Mouse (Mus musculus) heart, embryonic 11.5 days (tissue): ENCODE measurements around the gene Gpatch3. TPM values are rescaled to one million over a fixed set of nuclear protein-coding genes. Genes with fewer than 3 reads are reported as not detected.

Experiments used
- ATAC-seq: fragments of 200-750 bp; cut with Nextera tagmentation; replicated peaks from 2 replicates; pipeline ENCODE4 v1.8.0; 2017; ENCODE audit warnings: moderate library complexity; ENCODE audit not compliant: insufficient number of reproducible peaks, low FRiP score, low TSS enrichment
- H3K27ac ChIP-seq: fragments of 300-500 bp; sonication (generic); 2 replicates; pipeline ENCODE4 v1.5.1; 2014; ENCODE audit warnings: mild to moderate bottlenecking, low read depth, low read length
- H3K27me3 ChIP-seq: fragments of 300-500 bp; sonication (generic); 2 replicates; pipeline ENCODE4 v1.6.1; 2014; ENCODE audit warnings: mild to moderate bottlenecking, low read length, mixed read lengths; ENCODE audit not compliant: control insufficient read depth, insufficient read depth
- H3K36me3 ChIP-seq: fragments of 300-500 bp; sonication (generic); 2 replicates; pipeline ENCODE4 v1.6.1; 2014; ENCODE audit warnings: mild to moderate bottlenecking, low read length, moderate library complexity, mixed read lengths; ENCODE audit not compliant: control insufficient read depth, insufficient read depth
- H3K4me1 ChIP-seq: fragments of 300-500 bp; sonication (generic); 2 replicates; pipeline ENCODE4 v1.6.1; 2014; ENCODE audit warnings: low read length; ENCODE audit not compliant: control insufficient read depth, insufficient read depth
- H3K4me2 ChIP-seq: fragments of 300-500 bp; sonication (generic); 2 replicates; pipeline ENCODE4 v1.6.1; 2014; ENCODE audit warnings: mild to moderate bottlenecking, moderate library complexity
- H3K4me3 ChIP-seq: fragments of 300-500 bp; sonication (generic); 2 replicates; pipeline ENCODE4 v1.5.1; 2014; ENCODE audit warnings: low read depth, low read length
- H3K9ac ChIP-seq: fragments of 300-500 bp; sonication (generic); 2 replicates; pipeline ENCODE4 v1.6.1; 2014; ENCODE audit warnings: mild to moderate bottlenecking, low read depth, low read length, moderate library complexity
- H3K9me3 ChIP-seq: fragments of 300-500 bp; sonication (generic); replicated peaks from 2 replicates; pipeline ENCODE4 v1.6.1; 2016; ENCODE audit warnings: low read length; ENCODE audit not compliant: control insufficient read depth
- WGBS: fragments of 180-500 bp; shearing (Covaris S2); extraction: QIAGEN DNeasy Blood & Tissue Kit; methylation state at CpG from one replicate; pipeline ENCODE4 v1.1.7; 2014; ENCODE audit not compliant: insufficient replicate concordance; 5-methylcytosine and 5-hydroxymethylcytosine counted together
- polyA plus RNA-seq: library from polyadenylated mRNA; unstranded; fragments of >200 nt; fragmentation: Nextera tagmentation; extraction: Ambion mirVana; gene quantifications from 2 replicates; pipeline ENCODE4 v1.2.1, GENCODE M21; 2014

The Gpatch3 gene
- polyA plus RNA-seq, 1 experiment from 2014 or later = 5.0 TPM

GRCm38 (mm10) chr4:133619473-133620136 lies 45.1 kb downstream of the Gpatch3 start:
- Histone ChIP-seq H3K4me2 (no peak overlapping the region), H3K36me3 (peaks cover 6% of the 10 kb centered on the region), H3K4me1 (peaks cover 10% of the 10 kb centered on the region; the same call in 1 of the 2 replicates), H3K27ac (no peak overlapping the region), H3K9ac (no peak overlapping the region), H3K4me3 (no peak overlapping the region), H3K9me3 (no peaks in the 10 kb centered on the region), H3K27me3 (no peaks in the 10 kb centered on the region)
- no peak; the same call in 1 of the 2 replicates for ATAC-seq
- WGBS = 59% methylated on average over 4 of the region's 4 CpGs

- Histone ChIP-seq H3K4me1 (peaks cover 12% of the 10 kb centered on the region; the same call in 1 of the 2 replicates), H3K27me3 (no peaks in the 10 kb centered on the region), H3K36me3 (peaks cover 6% of the 10 kb centered on the region), H3K9me3 (no peaks in the 10 kb centered on the region), H3K27ac (no peak overlapping the region), H3K4me2 (no peak overlapping the region), H3K4me3 (no peak overlapping the region), H3K9ac (peak overlapping the region; percentile 34; the same call in 1 of the 2 replicates)
- 77% methylated on average over 8 of the region's 8 CpGs for WGBS
- ATAC-seq = no peak
These were observed 46.1 kb downstream of the Gpatch3 start for GRCm38 (mm10) chr4:133620668-133621067.

- no peak overlapping the region for H3K4me2 ChIP-seq
- no peak overlapping the region for H3K9ac ChIP-seq
- ATAC-seq = no peak
- H3K9me3 ChIP-seq = no peaks in the 10 kb centered on the region
- 68% methylated on average over 11 of the region's 11 CpGs for WGBS
- H3K27ac ChIP-seq = no peak overlapping the region
- no peaks in the 10 kb centered on the region for H3K27me3 ChIP-seq
- H3K4me3 ChIP-seq = no peak overlapping the region
- H3K4me1 ChIP-seq = peaks cover 12% of the 10 kb centered on the region; the same call in 1 of the 2 replicates
- peaks cover 6% of the 10 kb centered on the region; the same call in 1 of the 2 replicates for H3K36me3 ChIP-seq
These were observed 47.7 kb downstream of the Gpatch3 start for GRCm38 (mm10) chr4:133622161-133622695.

GRCm38 (mm10) chr4:133624830-133625229 lies 50.3 kb downstream of the Gpatch3 start:
- Histone ChIP-seq H3K27me3 (no peaks in the 10 kb centered on the region), H3K27ac (no peak overlapping the region), H3K4me1 (peaks cover 9% of the 10 kb centered on the region; the same call in 1 of the 2 replicates), H3K36me3 (peaks cover 6% of the 10 kb centered on the region; the same call in 1 of the 2 replicates), H3K9me3 (no peaks in the 10 kb centered on the region), H3K4me2 (no peak overlapping the region), H3K4me3 (no peak overlapping the region), H3K9ac (no peak overlapping the region)
- WGBS = 76% methylated on average over 7 of the region's 7 CpGs
- ATAC-seq = no peak

- no peak overlapping the region for H3K4me3 ChIP-seq
- peaks cover 6% of the 10 kb centered on the region; the same call in 1 of the 2 replicates for H3K36me3 ChIP-seq
- no peaks in the 10 kb centered on the region for H3K27me3 ChIP-seq
- 0 out of 2 replicates have a peak, but pooled peaks cover 2% of the 10 kb centered on the region for H3K4me1 ChIP-seq
- 60% methylated on average over 11 of the region's 11 CpGs for WGBS
- ATAC-seq = 0 out of 2 replicates have a peak, but pooled peaks have one; percentile 50
- no peak overlapping the region for H3K9ac ChIP-seq
- no peak overlapping the region for H3K4me2 ChIP-seq
- H3K27ac ChIP-seq = peak overlapping the region; percentile 76
- H3K9me3 ChIP-seq = no peaks in the 10 kb centered on the region
These were observed 51.1 kb downstream of the Gpatch3 start for GRCm38 (mm10) chr4:133625621-133626071.

- WGBS = 63% methylated on average over 5 of the region's 5 CpGs
These were observed 51.7 kb downstream of the Gpatch3 start for GRCm38 (mm10) chr4:133626221-133626620.

GRCm38 (mm10) chr4:133626621-133627020 lies 52.1 kb downstream of the Gpatch3 start:
- Histone ChIP-seq H3K9ac (no peak overlapping the region), H3K9me3 (no peaks in the 10 kb centered on the region), H3K27me3 (no peaks in the 10 kb centered on the region), H3K4me1 (peaks cover 6% of the 10 kb centered on the region; the same call in 1 of the 2 replicates), H3K4me3 (no peak overlapping the region), H3K36me3 (peaks cover 6% of the 10 kb centered on the region; the same call in 1 of the 2 replicates), H3K27ac (no peak overlapping the region), H3K4me2 (no peak overlapping the region)
- 83% methylated on average over 9 of the region's 9 CpGs for WGBS
- ATAC-seq = no peak

More at GRCm38 (mm10) chr4:133626221-133626620, 51.7 kb downstream of the Gpatch3 start:
- no peaks in the 10 kb centered on the region for H3K27me3 ChIP-seq
- ATAC-seq = no peak
- no peaks in the 10 kb centered on the region for H3K9me3 ChIP-seq
- H3K27ac ChIP-seq = peak overlapping the region; percentile 76
- no peak overlapping the region for H3K9ac ChIP-seq
- no peak overlapping the region for H3K4me3 ChIP-seq
- H3K4me2 ChIP-seq = no peak overlapping the region
- H3K4me1 ChIP-seq = peaks cover 3% of the 10 kb centered on the region; the same call in 1 of the 2 replicates
- H3K36me3 ChIP-seq = peaks cover 6% of the 10 kb centered on the region; the same call in 1 of the 2 replicates

- H3K4me2 ChIP-seq = no peak overlapping the region
- no peaks in the 10 kb centered on the region for H3K27me3 ChIP-seq
- H3K36me3 ChIP-seq = peaks cover 6% of the 10 kb centered on the region; the same call in 1 of the 2 replicates
- no peak for ATAC-seq
- 91% methylated on average over 14 of the region's 14 CpGs for WGBS
- H3K4me1 ChIP-seq = peaks cover 7% of the 10 kb centered on the region; the same call in 1 of the 2 replicates
- H3K4me3 ChIP-seq = no peak overlapping the region
- no peak overlapping the region for H3K27ac ChIP-seq
- H3K9ac ChIP-seq = no peak overlapping the region
- H3K9me3 ChIP-seq = no peaks in the 10 kb centered on the region
These were observed 52.5 kb downstream of the Gpatch3 start for GRCm38 (mm10) chr4:133627039-133627438.
